Mouse (Mus musculus): ENCODE measurements around the gene Sgsm1.

GRCm38 (mm10) chr5:113298040-113298439 is 12.5 kb downstream of the Sgsm1 start:
- TF ChIP-seq CTCF (IDR thresholded peaks at IDR 0.05; ENCODE audit: borderline replicate concordance, control insufficient read depth, extremely low read depth, insufficient read depth, low read length, poor library complexity): no peak
- no peak for TF ChIP-seq POLR2A (IDR thresholded peaks at IDR 0.05; ENCODE audit: control insufficient read depth, extremely low read depth, insufficient read depth, low read length, poor library complexity)
